Mouse (Mus musculus): ENCODE measurements around the gene Lpcat4. TPM values are rescaled to one million over a fixed set of nuclear protein-coding genes. Genes with fewer than 3 reads are reported as not detected.
A peak's percentile ranks its signal among the peaks of the same experiment; 100 is the strongest.

The Lpcat4 gene
- 11.9 and 13.1 TPM in 2 replicates for polyA plus RNA-seq (2016; fragmentation: Nextera tagmentation; extraction: Ambion mirVana)

DNA sequence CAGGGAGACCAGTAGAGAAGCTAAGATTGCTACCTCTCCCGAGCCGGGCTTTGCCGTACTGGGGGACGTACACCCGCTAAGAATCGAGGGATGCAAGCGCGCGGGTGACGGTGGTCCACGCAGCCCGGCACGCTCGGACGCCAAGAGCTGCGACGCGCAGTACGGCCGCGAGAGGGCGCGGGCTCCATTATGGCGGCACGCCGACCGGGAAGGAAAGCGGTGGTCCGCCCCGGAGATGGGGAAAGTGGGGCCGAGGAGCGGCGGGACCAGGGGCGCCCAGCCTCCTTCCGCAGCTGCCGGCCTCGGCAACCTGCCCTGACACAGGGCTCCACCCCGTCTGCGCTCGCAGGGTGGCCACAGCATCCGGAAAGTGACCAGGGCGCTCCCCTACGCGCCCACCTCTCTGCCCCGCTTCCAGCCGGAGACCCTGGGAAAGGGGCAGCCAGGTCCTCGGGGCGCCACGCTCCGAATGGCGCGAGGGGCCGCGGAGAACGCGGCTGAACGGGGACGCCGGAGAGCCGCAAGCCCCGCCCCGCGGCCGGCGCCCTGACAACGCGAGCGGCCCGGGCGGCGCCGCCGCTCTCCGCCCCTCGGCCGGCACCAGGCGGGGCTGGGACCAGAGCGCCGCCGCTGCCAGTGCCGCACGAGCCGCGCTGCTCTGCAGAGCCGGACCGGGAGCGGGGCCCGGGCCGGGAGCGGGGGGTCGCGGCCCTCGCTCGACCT lies at the start of gene Lpcat4:
Lpcat4 (plus strand) TSS at position 257 of the 723 bp plus-strand sequence.
- Histone ChIP-seq H3K4me3 (peak within 1 kb of the TSS; percentile 63), H3K27ac (replicated peaks) (peak within 1 kb of the TSS; percentile 98), H3K9ac (replicated peaks) (peak within 1 kb of the TSS; percentile 70), H3K27me3 (peaks cover 8% of the 10 kb centered on the region; the same call in 1 of the 2 replicates), H3K36me3 (0 out of 2 replicates have a peak, but pooled peaks cover 7% of the 10 kb centered on the region), H3K9me3 (no peaks in the 10 kb centered on the region), H3K4me2 (replicated peaks) (peak within 1 kb of the TSS; percentile 88), H3K4me1 (peaks cover 15% of the 10 kb centered on the region; the same call in 1 of the 2 replicates)
- peak; percentile 90 for ATAC-seq (ENCODE audit: low FRiP score, low read depth)
- 0% methylated on average over 54 of the region's 94 CpGs for WGBS

- Histone ChIP-seq H3K27ac (replicated peaks) (no peak overlapping the region), H3K36me3 (no peaks in the 10 kb centered on the region), H3K4me2 (replicated peaks) (no peak overlapping the region), H3K9ac (replicated peaks) (no peak overlapping the region), H3K4me3 (no peak overlapping the region), H3K27me3 (no peaks in the 10 kb centered on the region), H3K9me3 (no peaks in the 10 kb centered on the region), H3K4me1 (no peaks in the 10 kb centered on the region)
- peak; percentile 81 for ATAC-seq (ENCODE audit: low FRiP score, low read depth)
- 2% methylated on average over 2 of the region's 2 CpGs for WGBS
Measured at GRCm38 (mm10) chr2:112196859-112197258, 42.4 kb upstream of the Lpcat4 start.

DNA sequence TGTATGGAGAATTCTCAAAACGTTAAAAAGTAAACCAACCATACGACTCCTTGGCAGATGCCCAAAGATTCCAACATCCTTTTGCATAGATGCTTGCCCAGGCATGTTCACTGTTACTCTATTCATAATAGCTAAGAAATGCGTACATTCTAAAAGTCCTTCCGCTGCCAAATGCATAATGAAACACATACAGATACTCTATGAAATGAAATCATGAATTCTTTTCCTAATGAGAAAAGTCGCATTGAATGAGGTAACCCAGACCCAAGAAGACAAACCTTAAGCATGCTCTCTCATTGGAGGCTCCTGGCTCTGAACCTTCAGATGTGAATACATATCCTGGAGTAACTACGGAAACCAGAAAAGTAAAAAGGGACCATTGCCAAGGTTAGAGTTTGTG lies 36.2 kb upstream of the Lpcat4 start:
- H3K36me3 ChIP-seq = no peaks in the 10 kb centered on the region
- H3K4me1 ChIP-seq = no peaks in the 10 kb centered on the region
- H3K27ac ChIP-seq (replicated peaks) = no peak overlapping the region
- no peak overlapping the region for H3K4me2 ChIP-seq (replicated peaks)
- H3K27me3 ChIP-seq = no peaks in the 10 kb centered on the region
- no peaks in the 10 kb centered on the region for H3K9me3 ChIP-seq
- no peak overlapping the region for H3K4me3 ChIP-seq
- 88% methylated on average over 6 of the region's 6 CpGs for WGBS
- H3K9ac ChIP-seq (replicated peaks) = no peak overlapping the region
- ATAC-seq (ENCODE audit: low FRiP score, low read depth) = no peak

DNA sequence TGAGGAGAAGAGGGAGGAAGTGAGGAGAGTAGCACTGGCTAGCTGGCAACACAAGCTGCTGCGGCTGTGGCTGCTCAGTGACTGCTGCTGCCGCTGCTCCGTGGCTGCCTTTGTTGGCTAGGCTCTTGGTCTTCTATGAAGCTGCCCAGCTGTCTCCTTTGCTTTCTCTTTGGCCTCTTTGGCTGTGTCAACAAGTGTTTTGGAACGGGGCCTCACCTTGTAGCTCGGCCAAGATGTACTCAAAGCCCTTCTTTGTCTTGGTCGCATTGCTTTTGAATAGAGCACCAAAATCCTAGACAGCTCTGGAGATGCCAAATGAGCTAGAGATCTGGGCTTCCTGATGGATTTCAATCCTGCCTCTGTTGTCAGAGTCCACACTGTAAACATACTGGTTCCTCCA lies 29.1 kb upstream of the Lpcat4 start:
- Histone ChIP-seq H3K4me1 (no peaks in the 10 kb centered on the region), H3K9ac (replicated peaks) (no peak overlapping the region), H3K4me2 (replicated peaks) (no peak overlapping the region), H3K9me3 (no peaks in the 10 kb centered on the region), H3K27ac (replicated peaks) (no peak overlapping the region), H3K4me3 (no peak overlapping the region), H3K36me3 (no peaks in the 10 kb centered on the region), H3K27me3 (no peaks in the 10 kb centered on the region)
- WGBS = 72% methylated on average over 6 of the region's 6 CpGs
- ATAC-seq (ENCODE audit: low FRiP score, low read depth) = no peak

DNA sequence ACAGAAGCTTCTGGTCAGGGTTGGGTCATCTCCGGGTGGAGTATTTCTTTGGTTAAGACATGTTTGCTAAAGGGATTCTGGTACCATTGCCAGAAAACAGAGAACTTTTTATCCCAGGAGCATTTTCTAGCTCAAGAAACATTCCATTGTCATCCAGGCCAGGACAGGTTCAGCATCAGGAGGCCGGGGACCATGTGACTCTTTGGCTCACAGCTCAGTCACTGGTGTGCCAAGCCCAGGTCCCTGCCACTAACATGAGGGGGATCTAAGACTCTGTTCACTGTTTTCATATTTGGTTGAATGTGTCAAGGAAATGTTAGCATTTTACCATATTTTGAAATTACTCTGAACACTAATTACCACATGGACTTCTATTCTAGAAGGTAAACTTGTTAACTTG lies 28.6 kb upstream of the Lpcat4 start:
- 92% methylated on average over 2 of the region's 2 CpGs for WGBS
- no peak overlapping the region for H3K4me3 ChIP-seq
- ATAC-seq (ENCODE audit: low FRiP score, low read depth) = no peak

GRCm38 (mm10) chr2:112215977-112216376 lies 23.3 kb upstream of the Lpcat4 start:
- Histone ChIP-seq H3K4me2 (replicated peaks) (no peak overlapping the region), H3K9ac (replicated peaks) (no peak overlapping the region), H3K4me3 (no peak overlapping the region), H3K9me3 (no peaks in the 10 kb centered on the region), H3K27ac (replicated peaks) (no peak overlapping the region), H3K4me1 (no peaks in the 10 kb centered on the region), H3K27me3 (no peaks in the 10 kb centered on the region), H3K36me3 (no peaks in the 10 kb centered on the region)
- 8% methylated on average over 1 of the region's 1 CpGs for WGBS
- ATAC-seq (ENCODE audit: low FRiP score, low read depth) = 0 out of 2 replicates have a peak, but pooled peaks have one; percentile 30

More for the DNA sequence above, 28.6 kb upstream of the Lpcat4 start:
- Histone ChIP-seq H3K9me3 (no peaks in the 10 kb centered on the region), H3K4me2 (replicated peaks) (no peak overlapping the region), H3K27ac (replicated peaks) (no peak overlapping the region), H3K4me1 (no peaks in the 10 kb centered on the region), H3K9ac (replicated peaks) (no peak overlapping the region), H3K27me3 (no peaks in the 10 kb centered on the region), H3K36me3 (no peaks in the 10 kb centered on the region)

- H3K4me1 ChIP-seq = no peaks in the 10 kb centered on the region
- no peak overlapping the region for H3K4me3 ChIP-seq
- no peaks in the 10 kb centered on the region for H3K36me3 ChIP-seq
- no peak overlapping the region for H3K4me2 ChIP-seq (replicated peaks)
- no peaks in the 10 kb centered on the region for H3K27me3 ChIP-seq
- no peak overlapping the region for H3K9ac ChIP-seq (replicated peaks)
- H3K9me3 ChIP-seq = no peaks in the 10 kb centered on the region
- H3K27ac ChIP-seq (replicated peaks) = no peak overlapping the region
- WGBS = 77% methylated on average over 6 of the region's 6 CpGs
- ATAC-seq (ENCODE audit: low FRiP score, low read depth) = no peak
Measured at GRCm38 (mm10) chr2:112217614-112218013, 21.7 kb upstream of the Lpcat4 start.

DNA sequence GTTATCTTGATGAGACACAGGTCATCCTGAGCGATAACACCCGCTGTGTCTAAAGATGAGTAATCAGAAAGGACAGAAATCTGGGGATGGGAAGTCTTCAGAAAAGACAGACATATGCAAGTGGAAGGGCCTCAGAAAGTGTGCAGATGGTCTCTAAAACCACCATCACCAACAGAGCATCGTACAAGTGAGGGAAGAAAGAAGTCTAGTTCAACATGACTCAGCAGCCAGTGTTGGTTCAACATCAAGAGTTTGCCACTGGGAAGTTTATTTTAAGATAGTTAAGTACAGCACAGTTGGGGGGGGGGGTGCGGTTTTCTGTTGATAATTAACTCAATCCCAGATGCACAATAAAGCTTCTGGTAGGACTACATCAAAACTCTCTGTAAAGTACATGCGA lies 18.4 kb upstream of the Lpcat4 start:
- no peaks in the 10 kb centered on the region for H3K9me3 ChIP-seq
- no peak overlapping the region for H3K4me2 ChIP-seq (replicated peaks)
- WGBS = 88% methylated on average over 5 of the region's 5 CpGs
- H3K27me3 ChIP-seq = no peaks in the 10 kb centered on the region
- no peak for ATAC-seq (ENCODE audit: low FRiP score, low read depth)
- H3K9ac ChIP-seq (replicated peaks) = no peak overlapping the region
- H3K4me3 ChIP-seq = no peak overlapping the region
- H3K4me1 ChIP-seq = no peaks in the 10 kb centered on the region
- H3K27ac ChIP-seq (replicated peaks) = no peak overlapping the region
- H3K36me3 ChIP-seq = no peaks in the 10 kb centered on the region

GRCm38 (mm10) chr2:112222607-112223006 lies 16.7 kb upstream of the Lpcat4 start:
- 78% methylated on average over 5 of the region's 5 CpGs for WGBS
- Histone ChIP-seq H3K4me2 (replicated peaks) (no peak overlapping the region), H3K27ac (replicated peaks) (no peak overlapping the region), H3K9ac (replicated peaks) (no peak overlapping the region), H3K9me3 (no peaks in the 10 kb centered on the region), H3K4me3 (no peak overlapping the region), H3K4me1 (no peaks in the 10 kb centered on the region), H3K36me3 (no peaks in the 10 kb centered on the region), H3K27me3 (no peaks in the 10 kb centered on the region)
- ATAC-seq (ENCODE audit: low FRiP score, low read depth) = no peak

DNA sequence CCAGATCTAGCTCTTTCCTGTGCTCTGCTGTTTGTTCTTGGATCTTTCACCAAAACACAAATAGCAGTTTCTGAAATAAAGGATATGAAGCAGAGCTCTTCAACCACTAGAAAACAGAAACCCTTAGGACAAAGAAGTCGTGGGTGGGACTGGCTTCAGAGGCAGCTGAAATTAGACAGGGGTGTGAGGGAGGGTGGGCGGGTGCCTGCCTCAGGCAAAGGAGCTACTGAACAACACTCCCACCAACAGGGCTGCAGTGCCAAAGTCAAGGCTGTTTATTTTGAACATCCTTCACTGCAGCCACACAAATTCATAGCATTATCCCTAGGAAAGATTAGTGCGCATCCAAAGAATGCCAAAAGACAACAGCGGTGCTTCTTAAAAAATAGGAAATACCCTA lies 14.9 kb upstream of the Lpcat4 start:
- no peak overlapping the region for H3K9ac ChIP-seq (replicated peaks)
- no peaks in the 10 kb centered on the region for H3K4me1 ChIP-seq
- ATAC-seq (ENCODE audit: low FRiP score, low read depth) = no peak
- WGBS = 65% methylated on average over 4 of the region's 4 CpGs
- no peaks in the 10 kb centered on the region for H3K27me3 ChIP-seq
- H3K36me3 ChIP-seq = no peaks in the 10 kb centered on the region
- no peak overlapping the region for H3K4me2 ChIP-seq (replicated peaks)
- H3K9me3 ChIP-seq = no peaks in the 10 kb centered on the region
- H3K27ac ChIP-seq (replicated peaks) = no peak overlapping the region
- H3K4me3 ChIP-seq = no peak overlapping the region

GRCm38 (mm10) chr2:112232623-112233022 lies 6.6 kb upstream of the Lpcat4 start:
- no peak overlapping the region for H3K27ac ChIP-seq (replicated peaks)
- 88% methylated on average over 1 of the region's 1 CpGs for WGBS
- H3K4me3 ChIP-seq = no peak overlapping the region
- no peaks in the 10 kb centered on the region for H3K27me3 ChIP-seq
- H3K4me2 ChIP-seq (replicated peaks) = no peak overlapping the region
- no peak for ATAC-seq (ENCODE audit: low FRiP score, low read depth)
- no peaks in the 10 kb centered on the region for H3K9me3 ChIP-seq
- H3K36me3 ChIP-seq = no peaks in the 10 kb centered on the region
- no peaks in the 10 kb centered on the region for H3K4me1 ChIP-seq
- no peak overlapping the region for H3K9ac ChIP-seq (replicated peaks)

DNA sequence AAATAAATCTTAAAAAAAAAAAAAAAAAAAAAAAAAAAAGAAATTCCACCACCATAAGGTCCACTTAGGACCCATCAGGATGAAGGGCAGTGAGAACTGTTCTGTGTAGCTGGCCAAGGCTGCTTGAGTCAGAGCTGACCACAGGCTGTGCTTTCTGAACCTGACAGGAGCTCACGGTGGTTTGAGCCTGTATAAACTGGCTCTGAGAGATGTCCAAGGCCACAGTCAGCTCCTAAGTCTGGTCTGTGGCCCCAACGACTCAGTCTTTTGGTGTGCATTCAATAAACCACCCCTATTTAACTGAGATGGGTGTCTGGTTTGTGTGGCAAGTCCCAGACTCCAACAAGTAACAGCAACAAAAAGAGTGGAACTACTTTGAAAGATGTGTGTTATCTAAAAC lies 2.6 kb upstream of the Lpcat4 start:
- Histone ChIP-seq H3K27me3 (peaks cover 8% of the 10 kb centered on the region; the same call in 1 of the 2 replicates), H3K36me3 (no peaks in the 10 kb centered on the region), H3K4me1 (peaks cover 15% of the 10 kb centered on the region; the same call in 1 of the 2 replicates), H3K4me3 (no peak overlapping the region), H3K9me3 (no peaks in the 10 kb centered on the region), H3K4me2 (replicated peaks) (no peak overlapping the region), H3K9ac (replicated peaks) (no peak overlapping the region), H3K27ac (replicated peaks) (no peak overlapping the region)
- no peak for ATAC-seq (ENCODE audit: low FRiP score, low read depth)
- WGBS = 84% methylated on average over 2 of the region's 2 CpGs

Data from midbrain, embryonic 12.5 days (tissue).